Mouse (Mus musculus) lung, adult 18-20 months (tissue): ENCODE results near the gene Slc22a7.

Experiments used
- DNase-seq, 2 experiments: peaks; one replicate each; pipeline ENCODE4 v3.0.0; 2022; ENCODE audit warnings: mixed read lengths in 2 of 2

Slc22a7 gene

GRCm38 (mm10) chr17:46438298-46438873 lies at the start of gene Slc22a7:
Slc22a7 (minus strand) TSS chr17:46438457.
- DNase-seq, result no peak

GRCm38 (mm10) chr17:46487431-46487830 lies 49.2 kb upstream of the Slc22a7 start, which contains the start of gene Ttbk1:
Ttbk1 (minus strand) TSS chr17:46487675.
- DNase-seq, result no peak

- DNase-seq, result no peak
Measured at GRCm38 (mm10) chr17:46486995-46487394, 48.7 kb upstream of the Slc22a7 start.

- DNase-seq, result no peak
Measured at GRCm38 (mm10) chr17:46484461-46484875, 46.2 kb upstream of the Slc22a7 start.

- peak; percentile 8 to 18 for DNase-seq
Measured at GRCm38 (mm10) chr17:46484021-46484431, 45.8 kb upstream of the Slc22a7 start.

- peak; percentile 33 to 36 for DNase-seq
Measured at GRCm38 (mm10) chr17:46483561-46484001, 45.3 kb upstream of the Slc22a7 start.

GRCm38 (mm10) chr17:46477286-46477685 lies 39.0 kb upstream of the Slc22a7 start:
- DNase-seq, result no peak

GRCm38 (mm10) chr17:46476601-46477000 lies 38.3 kb upstream of the Slc22a7 start:
- DNase-seq, result no peak

- no peak for DNase-seq
Measured at GRCm38 (mm10) chr17:46467830-46468229, 29.6 kb upstream of the Slc22a7 start.

GRCm38 (mm10) chr17:46462226-46462625 lies 24.0 kb upstream of the Slc22a7 start:
- DNase-seq, result no peak

- DNase-seq, result no peak
Measured at GRCm38 (mm10) chr17:46461347-46461746, 23.1 kb upstream of the Slc22a7 start.

- no peak for DNase-seq
Measured at GRCm38 (mm10) chr17:46460673-46461072, 22.4 kb upstream of the Slc22a7 start.

GRCm38 (mm10) chr17:46458439-46458838 lies 20.2 kb upstream of the Slc22a7 start:
- DNase-seq, result no peak

- peak; percentile 9 to 27 for DNase-seq
Measured at GRCm38 (mm10) chr17:46457791-46458190, 19.5 kb upstream of the Slc22a7 start.

- DNase-seq, result peak; percentile 23 to 40
Measured at GRCm38 (mm10) chr17:46455110-46455691, 16.9 kb upstream of the Slc22a7 start.

GRCm38 (mm10) chr17:46454539-46454938 lies 16.3 kb upstream of the Slc22a7 start:
- DNase-seq, result no peak

GRCm38 (mm10) chr17:46453970-46454411 lies 15.7 kb upstream of the Slc22a7 start:
- DNase-seq, result no peak

GRCm38 (mm10) chr17:46453302-46453948 lies 15.2 kb upstream of the Slc22a7 start:
- DNase-seq, result no peak

- DNase-seq, result no peak
Measured at GRCm38 (mm10) chr17:46452683-46453082, 14.4 kb upstream of the Slc22a7 start.

- no peak for DNase-seq
Measured at GRCm38 (mm10) chr17:46446264-46446663, 8.0 kb upstream of the Slc22a7 start.

GRCm38 (mm10) chr17:46444839-46445579 lies 6.8 kb upstream of the Slc22a7 start:
- DNase-seq, result no peak

GRCm38 (mm10) chr17:46439176-46439575 lies 919 bp upstream of the Slc22a7 start:
- DNase-seq, result no peak

GRCm38 (mm10) chr17:46436672-46437366 lies 1.4 kb downstream of the Slc22a7 start:
- no peak for DNase-seq
